Mouse (Mus musculus) olfactory bulb, adult 2 months (tissue): ENCODE measurements around the gene Camsap3.

Source experiments
- CTCF ChIP-seq: fragments of 200-500 bp; IDR thresholded peaks from 2 replicates; pipeline ENCODE4 v1.5.1; 2012; ENCODE audit warnings: low read depth, mild to moderate bottlenecking, low read length, moderate library complexity; ENCODE audit not compliant: insufficient read depth
- POLR2A ChIP-seq: fragments of 200-500 bp; IDR thresholded peaks from 2 replicates; pipeline ENCODE4 v1.6.1; 2012; ENCODE audit warnings: mild to moderate bottlenecking, low read depth, low read length, moderate library complexity; ENCODE audit not compliant: insufficient read depth

GRCm38 (mm10) chr8:3552240-3552639 is 34.9 kb upstream of the Camsap3 start:
- TF ChIP-seq CTCF (no peak), POLR2A (no peak)
